Mouse (Mus musculus) intestine, embryonic 14.5 days (tissue): ENCODE data around the gene 4921524J17Rik. TPM values are rescaled to one million over a fixed set of nuclear protein-coding genes. Genes with fewer than 3 reads are reported as not detected.

Experiments
- ATAC-seq: fragments of 200-750 bp; cut with Nextera tagmentation; replicated peaks from 2 replicates; pipeline ENCODE4 v1.8.0; 2017; ENCODE audit warnings: low read depth, moderate number of reproducible peaks, moderate TSS enrichment, moderate library complexity; ENCODE audit not compliant: low FRiP score, low TSS enrichment
- DNase-seq: peaks from one replicate; pipeline ENCODE4 v3.0.0-alpha.2; 2018; ENCODE audit warnings: low spot score
- H3K27ac ChIP-seq: fragments of 300-500 bp; sonication (generic); 2 replicates; pipeline ENCODE4 v1.5.1; 2014; ENCODE audit warnings: low read depth, mild to moderate bottlenecking, control low read depth
- H3K27me3 ChIP-seq: fragments of 300-500 bp; sonication (generic); replicated peaks from 2 replicates; pipeline ENCODE4 v1.6.1; 2014; ENCODE audit warnings: low read length, control low read depth; ENCODE audit not compliant: control insufficient read depth, insufficient read depth
- H3K36me3 ChIP-seq: fragments of 300-500 bp; sonication (generic); 2 replicates; pipeline ENCODE4 v1.6.1; 2014; ENCODE audit warnings: low read length, control low read depth; ENCODE audit not compliant: control insufficient read depth, insufficient read depth
- H3K4me1 ChIP-seq: fragments of 300-500 bp; sonication (generic); replicated peaks from 2 replicates; pipeline ENCODE4 v1.6.1; 2014; ENCODE audit warnings: low read length, control low read depth, mixed read lengths; ENCODE audit not compliant: control insufficient read depth, insufficient read depth
- H3K4me2 ChIP-seq: fragments of 300-500 bp; sonication (generic); 2 replicates; pipeline ENCODE4 v1.6.1; 2014; ENCODE audit warnings: low read length
- H3K4me3 ChIP-seq: fragments of 300-500 bp; sonication (generic); 2 replicates; pipeline ENCODE4 v1.5.1; 2014; ENCODE audit warnings: low read depth, low read length, control low read depth, mixed read lengths
- H3K9ac ChIP-seq: fragments of 300-500 bp; sonication (generic); 2 replicates; pipeline ENCODE4 v1.6.1; 2014; ENCODE audit warnings: mild to moderate bottlenecking, low read length
- H3K9me3 ChIP-seq: fragments of 300-500 bp; sonication (generic); 2 replicates; pipeline ENCODE4 v1.6.1; 2016; ENCODE audit warnings: low read length, control low read depth; ENCODE audit not compliant: control insufficient read depth
- WGBS: fragments of 180-500 bp; shearing (Covaris S2); extraction: QIAGEN DNeasy Blood & Tissue Kit; methylation state at CpG from one replicate; pipeline ENCODE4 v1.1.7; 2014; 5-methylcytosine and 5-hydroxymethylcytosine counted together
- polyA plus RNA-seq: library from polyadenylated mRNA; unstranded; fragments of >200 nt; fragmentation: Nextera tagmentation; extraction: Ambion mirVana; gene quantifications from 2 replicates; pipeline ENCODE4 v1.2.1, GENCODE M21; 2014

4921524J17Rik gene
- polyA plus RNA-seq = 36.7 and 39.3 TPM in 2 replicates

GRCm38 (mm10) chr8:85432168-85433016, at the start of gene 4921524J17Rik:
Gene 4921524J17Rik (minus strand): TSS chr8:85432833.
- H3K27ac ChIP-seq = peak within 1 kb of the TSS; percentile 90
- peak within 1 kb of the TSS; percentile 94 for H3K9ac ChIP-seq
- DNase-seq = peak; percentile 95
- peak within 1 kb of the TSS; percentile 89 for H3K4me3 ChIP-seq
- under 1% methylated on average over 85 of the region's 85 CpGs for WGBS
- peaks cover 22% of the 10 kb centered on the region for H3K4me1 ChIP-seq
- ATAC-seq = peak; percentile 99
- no peaks in the 10 kb centered on the region for H3K9me3 ChIP-seq
- H3K4me2 ChIP-seq = peak within 1 kb of the TSS; percentile 66
- H3K27me3 ChIP-seq = no peaks in the 10 kb centered on the region
- no peaks in the 10 kb centered on the region for H3K36me3 ChIP-seq

- no peak overlapping the region for H3K4me3 ChIP-seq
- whole genome bisulfite sequencing = 53% methylated on average over 6 of the region's 6 CpGs
- H3K4me1 ChIP-seq = no peaks in the 10 kb centered on the region
- no peak overlapping the region for H3K27ac ChIP-seq
- no peaks in the 10 kb centered on the region for H3K9me3 ChIP-seq
- H3K9ac ChIP-seq = no peak overlapping the region
- DNase-seq = no peak
- ATAC-seq = no peak
- no peaks in the 10 kb centered on the region for H3K27me3 ChIP-seq
- no peak overlapping the region for H3K4me2 ChIP-seq
- H3K36me3 ChIP-seq = no peaks in the 10 kb centered on the region
Measured at GRCm38 (mm10) chr8:85482427-85482826, 49.8 kb upstream of the 4921524J17Rik start.

- DNase-seq (no peak), ATAC-seq (no peak; the same call in 1 of the 2 replicates)
- Histone ChIP-seq H3K4me3 (no peak overlapping the region), H3K27me3 (no peaks in the 10 kb centered on the region), H3K36me3 (no peaks in the 10 kb centered on the region), H3K9me3 (no peaks in the 10 kb centered on the region), H3K9ac (no peak overlapping the region), H3K27ac (no peak overlapping the region), H3K4me1 (no peaks in the 10 kb centered on the region), H3K4me2 (peak overlapping the region; percentile 26)
- 37% methylated on average over 10 of the region's 10 CpGs for WGBS
Measured at GRCm38 (mm10) chr8:85481900-85482299, 49.3 kb upstream of the 4921524J17Rik start.

- H3K4me3 ChIP-seq = no peak overlapping the region
- H3K4me2 ChIP-seq = no peak overlapping the region
- 77% methylated on average over 2 of the region's 2 CpGs for WGBS
Measured at GRCm38 (mm10) chr8:85479710-85480109, 47.1 kb upstream of the 4921524J17Rik start.

DNA sequence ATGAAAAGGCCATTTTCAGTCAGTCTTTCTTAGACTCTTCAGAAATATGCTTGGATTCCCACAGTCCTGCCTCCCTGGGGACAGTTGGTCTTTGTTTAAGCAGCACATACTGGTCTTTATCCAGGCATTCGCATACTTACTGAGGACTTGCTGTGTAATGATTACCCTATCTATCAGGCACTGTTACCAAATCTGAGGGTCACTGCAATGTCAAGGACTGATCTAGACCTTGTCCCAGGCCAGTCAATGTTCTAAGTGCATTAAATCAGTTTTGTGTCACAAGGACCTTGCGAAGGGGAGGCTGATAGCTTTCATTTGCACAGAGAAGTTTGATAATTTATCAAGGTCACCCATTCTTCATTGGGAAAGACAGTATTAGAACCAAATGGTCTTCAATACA, 45.8 kb upstream of the 4921524J17Rik start:
- no peaks in the 10 kb centered on the region for H3K4me1 ChIP-seq
- no peak overlapping the region for H3K4me2 ChIP-seq
- H3K27ac ChIP-seq = no peak overlapping the region
- DNase-seq = no peak
- H3K27me3 ChIP-seq = no peaks in the 10 kb centered on the region
- 72% methylated on average over 2 of the region's 2 CpGs for WGBS
- H3K9ac ChIP-seq = no peak overlapping the region
- no peaks in the 10 kb centered on the region for H3K36me3 ChIP-seq
- ATAC-seq = no peak
- no peaks in the 10 kb centered on the region for H3K9me3 ChIP-seq
- no peak overlapping the region for H3K4me3 ChIP-seq

More at GRCm38 (mm10) chr8:85479710-85480109, 47.1 kb upstream of the 4921524J17Rik start:
- no peak for ATAC-seq
- H3K4me1 ChIP-seq = no peaks in the 10 kb centered on the region
- H3K27ac ChIP-seq = no peak overlapping the region
- no peak overlapping the region for H3K9ac ChIP-seq
- no peaks in the 10 kb centered on the region for H3K9me3 ChIP-seq
- no peaks in the 10 kb centered on the region for H3K36me3 ChIP-seq
- H3K27me3 ChIP-seq = no peaks in the 10 kb centered on the region
- no peak for DNase-seq

DNA sequence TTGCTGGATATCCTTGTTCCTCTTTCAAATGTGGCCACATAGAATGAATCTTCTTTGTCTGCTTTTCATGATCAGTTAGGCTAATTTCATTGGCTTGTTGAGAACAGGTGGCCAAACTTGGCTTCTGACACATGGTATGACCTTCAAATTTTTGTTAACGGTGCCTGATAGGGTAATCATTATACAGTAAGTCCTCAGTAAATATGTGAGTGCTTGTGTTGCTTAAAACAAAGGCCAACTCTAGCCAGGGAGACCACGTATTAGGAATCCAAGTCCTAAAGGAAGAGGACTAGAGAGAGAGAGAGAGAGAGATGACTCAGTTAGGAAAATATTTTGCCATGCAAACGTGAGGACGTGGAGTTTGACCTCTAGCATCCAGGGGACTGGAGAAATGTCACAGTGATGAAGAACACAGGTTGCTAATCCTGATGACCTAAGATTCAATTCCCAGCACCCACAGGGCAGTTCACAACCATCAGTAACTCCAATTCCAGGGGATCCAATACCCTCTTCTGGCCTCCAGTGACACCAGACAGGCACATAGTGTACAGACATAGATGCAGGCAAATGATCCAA, 44.4 kb upstream of the 4921524J17Rik start:
- no peaks in the 10 kb centered on the region for H3K9me3 ChIP-seq
- no peak overlapping the region for H3K4me2 ChIP-seq
- no peak overlapping the region for H3K4me3 ChIP-seq
- no peaks in the 10 kb centered on the region for H3K36me3 ChIP-seq
- H3K4me1 ChIP-seq = no peaks in the 10 kb centered on the region
- H3K27ac ChIP-seq = no peak overlapping the region
- 68% methylated on average over 4 of the region's 4 CpGs for WGBS
- no peak overlapping the region for H3K9ac ChIP-seq
- ATAC-seq (no peak), DNase-seq (no peak)
- H3K27me3 ChIP-seq = no peaks in the 10 kb centered on the region

DNA sequence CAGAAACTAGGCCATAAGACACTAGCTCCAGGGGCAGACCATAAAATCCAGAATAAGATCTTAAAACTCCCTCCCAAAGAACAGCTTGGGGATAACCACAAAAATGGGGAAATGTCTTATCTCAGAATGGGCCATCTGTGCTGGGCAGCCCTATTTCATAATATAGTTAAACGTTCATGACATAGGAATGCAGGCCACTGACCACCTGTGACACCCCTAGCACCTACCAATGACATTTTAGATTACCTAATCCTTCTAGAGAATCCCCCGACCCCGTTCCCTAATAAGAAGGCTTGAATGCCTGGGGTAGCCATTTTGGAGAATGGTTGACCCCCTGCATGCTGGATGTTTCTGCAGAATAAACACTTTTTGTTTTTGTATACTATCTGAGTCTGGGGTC, 42.3 kb upstream of the 4921524J17Rik start:
- 82% methylated on average over 3 of the region's 3 CpGs for WGBS
- DNase-seq (no peak), ATAC-seq (no peak)
- no peak overlapping the region for H3K9ac ChIP-seq
- no peaks in the 10 kb centered on the region for H3K4me1 ChIP-seq
- H3K4me2 ChIP-seq = no peak overlapping the region
- H3K9me3 ChIP-seq = no peaks in the 10 kb centered on the region
- H3K27ac ChIP-seq = no peak overlapping the region
- no peaks in the 10 kb centered on the region for H3K27me3 ChIP-seq
- H3K4me3 ChIP-seq = no peak overlapping the region
- no peaks in the 10 kb centered on the region for H3K36me3 ChIP-seq

DNA sequence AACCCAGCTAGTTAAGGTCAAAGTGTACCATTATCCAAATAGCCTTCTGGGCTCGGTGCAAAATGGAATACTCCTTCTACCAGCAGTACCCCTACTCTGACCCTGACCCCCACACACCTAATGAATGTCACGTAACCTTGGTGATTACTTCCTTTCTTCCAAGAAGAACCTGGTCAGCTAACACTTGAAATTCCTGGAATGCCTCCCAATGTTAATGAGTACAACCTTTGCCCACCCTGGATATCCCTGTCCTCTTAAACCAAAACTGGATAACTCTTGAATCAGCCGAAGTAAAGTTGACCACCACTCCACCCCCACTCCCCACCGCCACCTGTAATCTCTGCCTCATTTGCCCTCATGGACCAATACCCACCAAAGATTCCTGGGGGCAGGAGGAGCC, 40.6 kb upstream of the 4921524J17Rik start:
- 69% methylated on average over 4 of the region's 4 CpGs for WGBS
- Histone ChIP-seq H3K9ac (no peak overlapping the region), H3K4me2 (no peak overlapping the region), H3K36me3 (no peaks in the 10 kb centered on the region), H3K27ac (no peak overlapping the region), H3K9me3 (no peaks in the 10 kb centered on the region), H3K4me1 (no peaks in the 10 kb centered on the region), H3K27me3 (no peaks in the 10 kb centered on the region), H3K4me3 (no peak overlapping the region)
- no peak for DNase-seq
- ATAC-seq = no peak
